Mouse (Mus musculus): ENCODE results near the gene Muc4. TPM values are rescaled to one million over a fixed set of nuclear protein-coding genes. Genes with fewer than 3 reads are reported as not detected.

Muc4 gene
- polyA plus RNA-seq, 1 experiment, result not detected

GRCm38 (mm10) chr16:32796676-32797425 lies 61.2 kb downstream of the Muc4 start:
- no peak overlapping the region for H3K4me3 ChIP-seq (replicated peaks)
- H3K9me3 ChIP-seq, result peaks cover 44% of the 10 kb centered on the region
- H3K27me3 ChIP-seq (replicated peaks), result peaks cover 57% of the 10 kb centered on the region
- no peak for TF ChIP-seq FLI1 (IDR thresholded peaks at IDR 0.05; ENCODE audit: low read length)
- no peak for TF ChIP-seq GATA1 (IDR thresholded peaks at IDR 0.05; ENCODE audit: borderline replicate concordance, low read length)
- H3K36me3 ChIP-seq (replicated peaks; ENCODE audit: low read length), result no peaks in the 10 kb centered on the region
- peaks cover 60% of the 10 kb centered on the region for H3K4me1 ChIP-seq

GRCm38 (mm10) chr16:32797426-32797689 lies 61.7 kb downstream of the Muc4 start, which contains the start of gene Muc20:
TSS of gene Muc20 (minus strand) at chr16:32797435.
- H3K4me3 ChIP-seq (replicated peaks), result no peak within 1 kb of the TSS
- H3K36me3 ChIP-seq (replicated peaks; ENCODE audit: low read length), result no peaks in the 10 kb centered on the region
- peaks cover 59% of the 10 kb centered on the region for H3K4me1 ChIP-seq
- peaks cover 42% of the 10 kb centered on the region for H3K9me3 ChIP-seq
- peaks cover 52% of the 10 kb centered on the region for H3K27me3 ChIP-seq (replicated peaks)
- TF ChIP-seq FLI1 (IDR thresholded peaks at IDR 0.05; ENCODE audit: low read length), result no peak

GRCm38 (mm10) chr16:32803252-32803853 lies 67.7 kb downstream of the Muc4 start:
- TF ChIP-seq GATA1 (IDR thresholded peaks at IDR 0.05; ENCODE audit: borderline replicate concordance, low read length) (no peak), FLI1 (IDR thresholded peaks at IDR 0.05; ENCODE audit: low read length) (no peak)
- Histone ChIP-seq H3K9me3 (peaks cover 10% of the 10 kb centered on the region), H3K27me3 (replicated peaks) (peaks cover 27% of the 10 kb centered on the region), H3K36me3 (replicated peaks; ENCODE audit: low read length) (no peaks in the 10 kb centered on the region), H3K4me3 (replicated peaks) (no peak overlapping the region), H3K4me1 (peaks cover 55% of the 10 kb centered on the region)

GRCm38 (mm10) chr16:32803901-32804300 lies 68.2 kb downstream of the Muc4 start:
- Histone ChIP-seq H3K27me3 (replicated peaks) (peaks cover 23% of the 10 kb centered on the region), H3K4me1 (peaks cover 50% of the 10 kb centered on the region), H3K9me3 (peaks cover 10% of the 10 kb centered on the region), H3K36me3 (replicated peaks; ENCODE audit: low read length) (no peaks in the 10 kb centered on the region), H3K4me3 (replicated peaks) (no peak overlapping the region)
- TF ChIP-seq FLI1 (IDR thresholded peaks at IDR 0.05; ENCODE audit: low read length) (no peak), GATA1 (IDR thresholded peaks at IDR 0.05; ENCODE audit: borderline replicate concordance, low read length) (no peak)

GRCm38 (mm10) chr16:32805151-32805550 lies 69.5 kb downstream of the Muc4 start:
- H3K27me3 ChIP-seq (replicated peaks), result peaks cover 14% of the 10 kb centered on the region
- TF ChIP-seq GATA1 (IDR thresholded peaks at IDR 0.05; ENCODE audit: borderline replicate concordance, low read length), result no peak
- TF ChIP-seq FLI1 (IDR thresholded peaks at IDR 0.05; ENCODE audit: low read length), result no peak
- H3K4me3 ChIP-seq (replicated peaks), result no peak overlapping the region
- peaks cover 5% of the 10 kb centered on the region for H3K9me3 ChIP-seq
- no peaks in the 10 kb centered on the region for H3K36me3 ChIP-seq (replicated peaks; ENCODE audit: low read length)
- H3K4me1 ChIP-seq, result peaks cover 50% of the 10 kb centered on the region

GRCm38 (mm10) chr16:32807408-32808185 lies 71.9 kb downstream of the Muc4 start:
- Histone ChIP-seq H3K9me3 (peaks cover 3% of the 10 kb centered on the region), H3K4me1 (peaks cover 38% of the 10 kb centered on the region), H3K4me3 (replicated peaks) (no peak overlapping the region), H3K27me3 (replicated peaks) (peaks cover 23% of the 10 kb centered on the region), H3K36me3 (replicated peaks; ENCODE audit: low read length) (no peaks in the 10 kb centered on the region)
- TF ChIP-seq GATA1 (IDR thresholded peaks at IDR 0.05; ENCODE audit: borderline replicate concordance, low read length) (no peak), FLI1 (IDR thresholded peaks at IDR 0.05; ENCODE audit: low read length) (no peak)

GRCm38 (mm10) chr16:32810321-32810720 lies 74.6 kb downstream of the Muc4 start, which contains the start of gene Smbd1:
TSS of gene Smbd1 (minus strand) at chr16:32810477.
- peaks cover 3% of the 10 kb centered on the region for H3K9me3 ChIP-seq
- H3K27me3 ChIP-seq (replicated peaks), result peaks cover 29% of the 10 kb centered on the region
- no peaks in the 10 kb centered on the region for H3K36me3 ChIP-seq (replicated peaks; ENCODE audit: low read length)
- TF ChIP-seq GATA1 (IDR thresholded peaks at IDR 0.05; ENCODE audit: borderline replicate concordance, low read length) (no peak), FLI1 (IDR thresholded peaks at IDR 0.05; ENCODE audit: low read length) (no peak)
- peaks cover 40% of the 10 kb centered on the region for H3K4me1 ChIP-seq
- no peak within 1 kb of the TSS for H3K4me3 ChIP-seq (replicated peaks)

GRCm38 (mm10) chr16:32812888-32813361 lies 77.2 kb downstream of the Muc4 start:
- H3K36me3 ChIP-seq (replicated peaks; ENCODE audit: low read length), result no peaks in the 10 kb centered on the region
- peak overlapping the region; percentile 89 for H3K4me3 ChIP-seq (replicated peaks)
- TF ChIP-seq FLI1 (IDR thresholded peaks at IDR 0.05; ENCODE audit: low read length) (no peak), GATA1 (IDR thresholded peaks at IDR 0.05; ENCODE audit: borderline replicate concordance, low read length) (no peak)
- H3K27me3 ChIP-seq (replicated peaks), result peaks cover 29% of the 10 kb centered on the region
- H3K9me3 ChIP-seq, result peaks cover 3% of the 10 kb centered on the region
- peaks cover 25% of the 10 kb centered on the region for H3K4me1 ChIP-seq

- TF ChIP-seq GATA1 (IDR thresholded peaks at IDR 0.05; ENCODE audit: borderline replicate concordance, low read length) (no peak), FLI1 (IDR thresholded peaks at IDR 0.05; ENCODE audit: low read length) (no peak)
- Histone ChIP-seq H3K4me1 (peaks cover 27% of the 10 kb centered on the region), H3K4me3 (replicated peaks) (peak overlapping the region; percentile 89), H3K9me3 (peaks cover 3% of the 10 kb centered on the region), H3K27me3 (replicated peaks) (peaks cover 28% of the 10 kb centered on the region), H3K36me3 (replicated peaks; ENCODE audit: low read length) (no peaks in the 10 kb centered on the region)
These were observed 77.7 kb downstream of the Muc4 start for GRCm38 (mm10) chr16:32813362-32813761.
